Mouse (Mus musculus) ES-E14 (cell line): ENCODE data around the gene Ccnt2.

Experiments used
- CHD2 ChIP-seq: IDR thresholded peaks from 2 replicates; pipeline ENCODE4 v1.6.1; 2014; ENCODE audit warnings: mild to moderate bottlenecking, low read depth, low read length, inconsistent platforms
- MAFK ChIP-seq: IDR thresholded peaks from 2 replicates; pipeline ENCODE4 v1.6.1; 2014; ENCODE audit warnings: mild to moderate bottlenecking, low read depth, low read length, inconsistent platforms; ENCODE audit not compliant: insufficient read depth
- ZC3H11A ChIP-seq: IDR thresholded peaks from 2 replicates; pipeline ENCODE4 v1.6.1; 2012; ENCODE audit warnings: low read depth, mild to moderate bottlenecking, inconsistent platforms, low read length, borderline replicate concordance
- ZNF384 ChIP-seq: IDR thresholded peaks from 2 replicates; pipeline ENCODE4 v1.6.1; 2012; ENCODE audit warnings: low read depth, low read length, inconsistent platforms

- TF ChIP-seq ZNF384 (no peak), ZC3H11A (no peak; the same call in 1 of the 2 replicates), CHD2 (no peak), MAFK (no peak)
Observed at GRCm38 (mm10) chr1:127765468-127765867, 8.5 kb upstream of the Ccnt2 start.
